Mouse (Mus musculus) testis, adult 2 months (tissue): ENCODE measurements around the gene Psma5.

Experiments
- CTCF ChIP-seq: fragments of 200-500 bp; IDR thresholded peaks from 2 replicates; pipeline ENCODE4 v1.5.1; 2012; ENCODE audit warnings: low read depth, mild to moderate bottlenecking, inconsistent platforms, low read length, moderate library complexity; ENCODE audit not compliant: control insufficient read depth, insufficient read depth, insufficient replicate concordance
- POLR2A ChIP-seq: fragments of 200-500 bp; IDR thresholded peaks from 2 replicates; pipeline ENCODE4 v1.6.1; 2012; ENCODE audit warnings: low read depth, mild to moderate bottlenecking, inconsistent platforms, low read length, moderate library complexity; ENCODE audit not compliant: control insufficient read depth

DNA sequence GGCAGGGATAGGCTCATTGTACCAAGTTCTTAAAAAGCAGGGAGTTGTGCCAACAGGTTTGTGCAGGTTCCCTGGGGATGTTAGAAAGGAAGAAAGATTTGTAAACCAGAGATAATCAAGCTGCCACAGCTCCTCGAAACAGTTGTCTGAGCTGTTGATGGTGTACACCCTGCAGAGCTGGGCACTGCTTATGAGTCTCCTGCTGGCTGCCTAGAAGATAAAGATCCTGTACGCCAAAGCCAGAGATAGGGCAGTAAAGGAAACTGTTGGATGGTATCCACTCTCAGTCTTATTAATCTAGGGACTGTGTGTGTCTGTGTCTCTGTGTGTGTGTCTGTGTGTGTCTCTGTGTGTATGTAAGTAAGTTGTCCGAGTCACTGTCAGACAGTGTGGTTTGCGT, 64.9 kb downstream of the Psma5 start:
- TF ChIP-seq POLR2A (no peak), CTCF (no peak)
